Mouse (Mus musculus): ENCODE data around the gene Tent5a. TPM values are rescaled to one million over a fixed set of nuclear protein-coding genes. Genes with fewer than 3 reads are reported as not detected.

Gene Tent5a
- 3.8 and 4.2 TPM in 2 replicates for polyA plus RNA-seq (2015; fragmentation: Nextera tagmentation; extraction: Ambion mirVana)

DNA sequence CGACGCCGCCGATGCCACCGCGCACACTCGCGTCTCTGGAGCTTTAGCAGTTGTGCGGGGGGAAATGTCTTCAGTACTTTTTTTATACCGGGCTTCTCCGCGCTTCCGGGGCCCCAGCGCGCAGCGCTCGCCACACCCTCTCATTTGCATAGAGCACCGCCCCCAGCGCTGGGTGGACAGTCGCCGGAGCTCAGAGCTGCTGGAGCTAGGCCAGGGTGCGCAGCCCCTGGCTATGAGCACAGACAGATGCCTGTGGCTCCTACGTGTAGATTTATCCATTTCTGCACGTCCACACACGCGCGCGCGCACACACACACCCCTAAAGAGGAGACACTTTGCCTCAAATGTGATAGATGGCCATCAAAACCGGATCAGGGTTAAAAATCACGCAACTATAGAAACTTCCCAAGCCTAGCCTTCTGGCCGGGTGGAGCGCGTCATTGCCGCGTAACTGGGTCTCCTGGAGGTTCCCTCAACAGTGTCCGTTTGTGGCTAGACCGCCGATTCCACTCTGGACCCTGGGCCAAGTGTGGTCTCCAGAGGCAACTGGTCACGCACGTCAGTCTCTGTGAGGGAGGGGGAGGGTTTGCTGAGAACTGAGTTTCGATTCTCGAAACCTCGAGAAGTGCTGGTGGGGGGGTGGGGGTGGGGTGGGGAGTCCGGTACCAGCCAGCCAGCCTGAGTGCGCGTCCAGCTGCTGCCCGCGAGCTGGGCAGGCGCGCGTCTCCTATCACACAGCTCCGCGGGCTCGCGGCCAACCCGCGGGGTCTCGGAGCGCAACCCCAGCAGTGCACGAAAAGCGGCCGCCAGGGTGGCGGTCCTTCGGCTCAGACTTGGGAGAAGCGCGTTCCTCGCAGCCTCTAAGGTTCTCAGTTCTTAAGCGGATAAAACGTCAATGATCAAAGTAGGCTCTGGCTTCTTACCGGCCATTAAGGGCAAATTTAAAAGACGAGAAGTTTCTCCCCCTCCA lies at the start of gene Tent5a:
Gene Tent5a (minus strand): TSS at position 107 of the 970 bp plus-strand sequence.
- peak within 1 kb of the TSS; percentile 67 for H3K9ac ChIP-seq (replicated peaks)
- H3K4me3 ChIP-seq (replicated peaks) = peak within 1 kb of the TSS; percentile 76
- H3K36me3 ChIP-seq = no peaks in the 10 kb centered on the region
- ATAC-seq = peak; percentile 91
- H3K4me2 ChIP-seq (replicated peaks) = peak within 1 kb of the TSS; percentile 91
- H3K9me3 ChIP-seq = no peaks in the 10 kb centered on the region
- under 1% methylated on average over 72 of the region's 72 CpGs for WGBS
- peaks cover 18% of the 10 kb centered on the region for H3K27me3 ChIP-seq
- peak within 1 kb of the TSS; percentile 47 for H3K27ac ChIP-seq
- H3K4me1 ChIP-seq (replicated peaks) = peaks cover 12% of the 10 kb centered on the region

DNA sequence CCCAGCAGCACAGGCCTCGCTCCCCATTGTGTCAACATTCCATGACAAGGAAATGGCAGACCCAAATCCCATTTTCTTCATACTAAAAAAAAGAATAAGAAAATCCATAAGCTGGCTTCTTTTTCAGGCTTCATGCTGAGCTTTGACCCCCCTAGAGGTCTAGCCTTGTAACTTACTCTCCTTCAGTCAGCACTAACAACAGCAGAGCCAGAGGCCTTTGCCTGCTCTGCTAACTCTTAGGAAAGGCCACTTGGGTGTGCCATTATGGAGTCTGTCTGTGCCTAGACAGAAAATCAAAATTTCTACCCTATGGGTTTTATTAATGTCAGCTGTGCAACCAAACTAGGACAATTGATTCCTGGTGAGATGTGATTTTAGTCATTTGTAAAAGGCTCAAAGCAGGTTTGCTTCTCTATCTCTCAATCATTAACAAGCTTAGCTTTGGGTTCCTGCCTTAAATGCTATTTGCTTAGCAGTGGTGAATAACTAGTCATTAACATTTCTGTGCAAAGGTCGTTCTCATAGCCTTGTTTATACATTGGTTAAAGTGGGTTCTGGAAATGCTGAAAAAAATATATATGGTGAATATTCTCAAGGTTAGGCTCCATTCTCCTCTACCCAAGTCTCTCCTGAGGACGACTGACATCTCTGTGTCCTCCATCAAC lies 49.6 kb upstream of the Tent5a start:
- no peaks in the 10 kb centered on the region for H3K9me3 ChIP-seq
- 88% methylated on average over 3 of the region's 3 CpGs for WGBS
- no peaks in the 10 kb centered on the region for H3K27me3 ChIP-seq
- H3K27ac ChIP-seq = no peak overlapping the region
- no peak for ATAC-seq
- H3K36me3 ChIP-seq = no peaks in the 10 kb centered on the region
- H3K4me3 ChIP-seq (replicated peaks) = no peak overlapping the region
- no peak overlapping the region for H3K4me2 ChIP-seq (replicated peaks)
- H3K4me1 ChIP-seq (replicated peaks) = no peaks in the 10 kb centered on the region
- H3K9ac ChIP-seq (replicated peaks) = no peak overlapping the region

GRCm38 (mm10) chr9:85375152-85375551 lies 48.0 kb upstream of the Tent5a start:
- Histone ChIP-seq H3K27me3 (no peaks in the 10 kb centered on the region), H3K9me3 (no peaks in the 10 kb centered on the region), H3K4me3 (replicated peaks) (no peak overlapping the region), H3K27ac (no peak overlapping the region), H3K9ac (replicated peaks) (no peak overlapping the region), H3K4me1 (replicated peaks) (no peaks in the 10 kb centered on the region), H3K36me3 (no peaks in the 10 kb centered on the region), H3K4me2 (replicated peaks) (no peak overlapping the region)
- ATAC-seq = no peak
- WGBS = 91% methylated on average over 4 of the region's 4 CpGs

- Histone ChIP-seq H3K4me3 (replicated peaks) (no peak overlapping the region), H3K27ac (no peak overlapping the region), H3K4me2 (replicated peaks) (no peak overlapping the region), H3K36me3 (no peaks in the 10 kb centered on the region), H3K9ac (replicated peaks) (no peak overlapping the region), H3K27me3 (no peaks in the 10 kb centered on the region), H3K4me1 (replicated peaks) (no peaks in the 10 kb centered on the region), H3K9me3 (no peaks in the 10 kb centered on the region)
- WGBS = 68% methylated on average over 1 of the region's 1 CpGs
- no peak for ATAC-seq
Measured at GRCm38 (mm10) chr9:85372034-85372433, 44.9 kb upstream of the Tent5a start.

GRCm38 (mm10) chr9:85369512-85369911 lies 42.4 kb upstream of the Tent5a start:
- H3K4me2 ChIP-seq (replicated peaks) = no peak overlapping the region
- no peak overlapping the region for H3K9ac ChIP-seq (replicated peaks)
- 93% methylated on average over 5 of the region's 5 CpGs for WGBS
- no peaks in the 10 kb centered on the region for H3K9me3 ChIP-seq
- H3K36me3 ChIP-seq = no peaks in the 10 kb centered on the region
- H3K27ac ChIP-seq = no peak overlapping the region
- no peak overlapping the region for H3K4me3 ChIP-seq (replicated peaks)
- no peaks in the 10 kb centered on the region for H3K27me3 ChIP-seq
- no peak for ATAC-seq
- no peaks in the 10 kb centered on the region for H3K4me1 ChIP-seq (replicated peaks)

- Histone ChIP-seq H3K4me3 (replicated peaks) (no peak overlapping the region), H3K27me3 (no peaks in the 10 kb centered on the region), H3K4me1 (replicated peaks) (no peaks in the 10 kb centered on the region), H3K9ac (replicated peaks) (no peak overlapping the region), H3K36me3 (no peaks in the 10 kb centered on the region), H3K9me3 (no peaks in the 10 kb centered on the region), H3K27ac (no peak overlapping the region), H3K4me2 (replicated peaks) (no peak overlapping the region)
- 88% methylated on average over 7 of the region's 7 CpGs for WGBS
- ATAC-seq = no peak
Measured at GRCm38 (mm10) chr9:85357154-85357860, 30.2 kb upstream of the Tent5a start.

DNA sequence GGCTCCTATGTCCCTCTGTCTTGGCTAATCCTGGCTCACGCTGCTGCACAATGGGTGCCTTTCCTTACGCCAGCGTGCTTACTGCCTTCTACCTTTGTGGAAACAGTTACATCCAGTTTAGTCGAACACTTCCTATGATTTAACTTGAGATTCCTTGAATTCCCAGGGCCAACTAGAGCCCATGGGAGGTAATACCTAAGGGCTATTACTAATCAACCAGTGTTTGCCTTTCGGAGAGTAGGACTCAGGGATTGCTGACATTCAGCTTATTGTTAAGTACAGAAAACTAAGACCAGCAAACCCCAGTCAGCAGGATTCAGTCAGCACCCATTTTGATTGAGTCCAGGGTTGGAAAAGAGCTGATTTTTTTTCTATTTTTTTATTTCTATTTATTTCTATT lies 28.4 kb upstream of the Tent5a start:
- Histone ChIP-seq H3K27ac (no peak overlapping the region), H3K9me3 (no peaks in the 10 kb centered on the region), H3K27me3 (no peaks in the 10 kb centered on the region), H3K4me3 (replicated peaks) (no peak overlapping the region), H3K36me3 (no peaks in the 10 kb centered on the region), H3K4me1 (replicated peaks) (no peaks in the 10 kb centered on the region), H3K4me2 (replicated peaks) (no peak overlapping the region), H3K9ac (replicated peaks) (no peak overlapping the region)
- 62% methylated on average over 5 of the region's 5 CpGs for WGBS
- ATAC-seq = no peak

DNA sequence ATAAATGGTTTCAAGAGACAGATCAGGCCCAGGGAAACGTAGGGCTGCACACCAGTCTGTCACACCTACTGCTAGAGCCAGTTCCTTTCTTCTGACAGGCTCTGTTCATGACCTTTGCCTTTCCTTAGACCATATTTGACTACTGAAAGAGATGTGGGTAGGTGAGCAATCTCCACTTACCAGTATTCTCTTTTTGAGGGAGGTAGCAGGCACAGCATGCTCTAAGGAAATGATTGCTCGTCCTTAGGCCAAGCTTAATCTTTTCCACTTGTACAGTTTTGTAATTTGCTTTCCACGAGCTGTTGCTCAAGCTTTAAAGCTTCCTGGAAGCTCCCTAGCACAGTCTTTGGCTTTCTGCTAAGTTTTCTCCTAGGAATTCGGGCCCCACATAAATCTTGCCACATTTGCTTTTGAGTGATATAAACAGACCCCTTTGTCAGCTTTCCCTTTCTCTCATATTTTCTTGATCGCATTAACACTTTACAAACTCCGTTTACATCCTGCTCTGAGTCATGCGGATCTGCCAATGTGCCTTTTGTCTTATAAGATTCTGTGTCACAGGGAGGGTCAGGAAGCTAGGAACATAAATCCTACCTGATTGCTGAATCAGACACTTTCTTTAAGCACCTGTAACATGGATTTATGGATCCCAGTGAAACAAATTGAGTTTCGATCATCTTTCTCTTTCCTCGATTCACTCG lies 20.8 kb upstream of the Tent5a start:
- Histone ChIP-seq H3K4me2 (replicated peaks) (no peak overlapping the region), H3K27ac (no peak overlapping the region), H3K27me3 (no peaks in the 10 kb centered on the region), H3K9me3 (no peaks in the 10 kb centered on the region), H3K4me1 (replicated peaks) (no peaks in the 10 kb centered on the region), H3K36me3 (no peaks in the 10 kb centered on the region), H3K9ac (replicated peaks) (no peak overlapping the region), H3K4me3 (replicated peaks) (no peak overlapping the region)
- WGBS = 87% methylated on average over 10 of the region's 10 CpGs
- ATAC-seq = no peak

DNA sequence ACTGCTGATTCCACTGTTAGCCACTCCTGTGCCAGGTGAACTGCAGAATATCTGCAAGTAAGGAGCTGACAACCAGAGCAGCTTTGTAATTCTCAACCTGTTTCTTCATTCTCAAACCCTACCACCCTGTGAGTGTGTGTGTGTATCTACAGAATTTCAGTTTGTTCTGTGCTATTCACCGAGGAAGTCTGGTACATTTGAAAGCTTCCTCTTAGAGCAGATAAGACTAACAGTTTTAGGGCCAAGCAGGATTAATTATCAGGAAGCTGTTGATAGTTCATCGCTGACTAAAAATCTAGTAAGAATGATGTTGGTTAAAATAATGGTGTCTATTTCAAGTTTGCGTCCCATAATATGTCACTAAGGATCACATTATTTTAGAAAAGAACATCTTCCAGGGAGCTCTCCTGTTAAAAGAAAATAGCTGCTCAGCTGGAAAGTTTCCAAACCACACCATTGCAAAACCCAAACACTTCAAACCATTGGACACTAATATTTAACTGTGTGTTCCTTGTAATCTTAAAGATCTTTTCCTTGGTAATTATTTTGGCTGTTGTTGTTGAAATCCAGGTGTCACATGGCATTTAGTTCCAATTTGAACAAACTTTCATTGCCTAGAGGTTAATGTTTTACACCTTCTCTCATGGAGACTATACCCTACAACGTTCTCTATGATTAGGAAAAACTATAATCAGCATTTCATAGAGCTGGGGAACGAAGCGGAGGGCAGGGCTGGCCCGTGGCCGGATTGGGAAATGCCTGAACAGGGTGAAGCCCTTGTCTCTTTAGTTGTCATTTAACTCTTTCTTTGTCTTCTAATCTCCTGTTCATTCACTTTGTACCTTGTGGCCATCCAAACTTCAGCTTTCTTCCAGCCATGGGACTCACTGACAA lies 16.0 kb upstream of the Tent5a start:
- no peak overlapping the region for H3K27ac ChIP-seq
- H3K9ac ChIP-seq (replicated peaks) = no peak overlapping the region
- no peaks in the 10 kb centered on the region for H3K4me1 ChIP-seq (replicated peaks)
- ATAC-seq = no peak
- no peaks in the 10 kb centered on the region for H3K9me3 ChIP-seq
- no peaks in the 10 kb centered on the region for H3K36me3 ChIP-seq
- 86% methylated on average over 8 of the region's 8 CpGs for WGBS
- H3K4me2 ChIP-seq (replicated peaks) = no peak overlapping the region
- H3K4me3 ChIP-seq (replicated peaks) = no peak overlapping the region
- H3K27me3 ChIP-seq = no peaks in the 10 kb centered on the region

- H3K27ac ChIP-seq = no peak overlapping the region
- H3K27me3 ChIP-seq = no peaks in the 10 kb centered on the region
- H3K4me1 ChIP-seq (replicated peaks) = no peaks in the 10 kb centered on the region
- no peaks in the 10 kb centered on the region for H3K36me3 ChIP-seq
- H3K9me3 ChIP-seq = no peaks in the 10 kb centered on the region
- H3K4me2 ChIP-seq (replicated peaks) = no peak overlapping the region
- ATAC-seq = no peak
- WGBS = 63% methylated on average over 3 of the region's 3 CpGs
- no peak overlapping the region for H3K4me3 ChIP-seq (replicated peaks)
- no peak overlapping the region for H3K9ac ChIP-seq (replicated peaks)
Measured at GRCm38 (mm10) chr9:85340303-85340702, 13.2 kb upstream of the Tent5a start.

- Histone ChIP-seq H3K36me3 (no peaks in the 10 kb centered on the region), H3K4me2 (replicated peaks) (no peak overlapping the region), H3K4me1 (replicated peaks) (no peaks in the 10 kb centered on the region), H3K9ac (replicated peaks) (no peak overlapping the region), H3K9me3 (no peaks in the 10 kb centered on the region), H3K27me3 (no peaks in the 10 kb centered on the region), H3K27ac (no peak overlapping the region), H3K4me3 (replicated peaks) (no peak overlapping the region)
- WGBS = 90% methylated on average over 7 of the region's 7 CpGs
- ATAC-seq = no peak
Measured at GRCm38 (mm10) chr9:85336046-85336445, 8.9 kb upstream of the Tent5a start.
